Mouse (Mus musculus): Measurements from ENCODE around the gene Tnni3. TPM values are rescaled to one million over a fixed set of nuclear protein-coding genes. Genes with fewer than 3 reads are reported as not detected.

Tnni3 gene
- total and polyA plus RNA-seq, 3 experiments, result 328 to 353 TPM; not detected in 1

- TF ChIP-seq ZMIZ1 (IDR thresholded peaks at IDR 0.05; ENCODE audit: low read depth, low read length), result no peak
- TF ChIP-seq POLR2AphosphoS5 (IDR thresholded peaks at IDR 0.05; ENCODE audit: borderline replicate concordance, low read depth, low read length), result no peak
- no peak for TF ChIP-seq USF2 (IDR thresholded peaks at IDR 0.05; ENCODE audit: borderline replicate concordance in 1 of 2, insufficient read depth in 1 of 2, low read depth in 1 of 2, low read length in 2 of 2)
- no peak for TF ChIP-seq MAZ (IDR thresholded peaks at IDR 0.05; ENCODE audit: low read depth, low read length)
Observed at GRCm38 (mm10) chr7:4523205-4524130, 561 bp downstream of the Tnni3 start (continued).

GRCm38 (mm10) chr7:4522292-4522691 is 1.7 kb downstream of the Tnni3 start:
- DNase-seq (ENCODE audit: low read depth, low spot score), result peak; percentile 82
- Histone ChIP-seq H3K79me2 (ENCODE audit: control insufficient read depth, insufficient read depth, low read length, poor library complexity) (peaks cover 12% of the 10 kb centered on the region), H3K9me3 (replicated peaks; ENCODE audit: insufficient read depth, low read length) (no peaks in the 10 kb centered on the region), H3K36me3 (ENCODE audit: control insufficient read depth in 1 of 2, insufficient read depth in 2 of 2, low read length in 2 of 2) (peaks cover 0 to 11% of the 10 kb centered on the region in 2 experiments; a peak in 2 of 4 replicates), H3K27ac (ENCODE audit: control insufficient read depth, low read depth, low read length) (peak overlapping the region; percentile 88), H3K4me3 (ENCODE audit: control insufficient read depth in 1 of 2, insufficient read depth in 1 of 2, low read depth in 2 of 2, low read length in 2 of 2) (peak overlapping the region; percentile 74 to 76), H3K27me3 (ENCODE audit: control insufficient read depth in 1 of 2, insufficient read depth in 2 of 2, low read length in 2 of 2) (no peaks in the 10 kb centered on the region), H3K4me1 (ENCODE audit: control insufficient read depth in 1 of 2, insufficient read depth in 2 of 2, low read length in 2 of 2) (peaks cover 2 to 24% of the 10 kb centered on the region in 2 experiments; a peak in 3 of 4 replicates), H3K9ac (ENCODE audit: control insufficient read depth, low read depth, low read length, poor library complexity, severe bottlenecking) (peak overlapping the region; percentile 80)
- TF ChIP-seq JUND (IDR thresholded peaks at IDR 0.05; ENCODE audit: low read depth, low read length), result no peak
- no peak for TF ChIP-seq USF1 (IDR thresholded peaks at IDR 0.05; ENCODE audit: low read depth, low read length)
- TF ChIP-seq MAZ (IDR thresholded peaks at IDR 0.05; ENCODE audit: low read depth, low read length), result peak; percentile 49; the same call in 1 of the 2 replicates
- peak; percentile 75; the same call in 1 of the 2 replicates for TF ChIP-seq SIN3A (IDR thresholded peaks at IDR 0.05; ENCODE audit: low read length)
- 0 out of 2 replicates have a peak, but pooled peaks have one; percentile 29 for TF ChIP-seq ELF1 (IDR thresholded peaks at IDR 0.05; ENCODE audit: low read depth, low read length)
- no peak for TF ChIP-seq KAT2A (conservative IDR thresholded peaks at IDR 0.05; ENCODE audit: low read depth, low read length)
- TF ChIP-seq POLR2A (IDR thresholded peaks at IDR 0.05; ENCODE audit: control insufficient read depth in 1 of 2, insufficient read depth in 1 of 2, low read depth in 1 of 2, low read length in 2 of 2, poor library complexity in 1 of 2), result peak; percentile 71 to 91; a peak in 3 of 4 replicates
- no peak for TF ChIP-seq CHD2 (IDR thresholded peaks at IDR 0.05; ENCODE audit: low read length)
- no peak for TF ChIP-seq RCOR1 (IDR thresholded peaks at IDR 0.05; ENCODE audit: low read depth, low read length)
- TF ChIP-seq MXI1 (IDR thresholded peaks at IDR 0.05; ENCODE audit: low read depth, low read length), result peak; percentile 21; the same call in 1 of the 2 replicates
- TF ChIP-seq HCFC1 (IDR thresholded peaks at IDR 0.05; ENCODE audit: low read depth, low read length), result peak; percentile 46
- TF ChIP-seq SMC3 (IDR thresholded peaks at IDR 0.05; ENCODE audit: low read depth, low read length), result no peak
- no peak for TF ChIP-seq MYB (IDR thresholded peaks at IDR 0.05; ENCODE audit: low read depth, low read length)
- TF ChIP-seq USF2 (IDR thresholded peaks at IDR 0.05; ENCODE audit: borderline replicate concordance in 1 of 2, insufficient read depth in 1 of 2, low read depth in 1 of 2, low read length in 2 of 2), result no peak
- TF ChIP-seq NELFE (IDR thresholded peaks at IDR 0.05; ENCODE audit: low read depth, low read length), result peak; percentile 79
- peak; percentile 61 for TF ChIP-seq TCF12 (IDR thresholded peaks at IDR 0.05; ENCODE audit: low read depth, low read length)
- peak; percentile 51 to 63 for TF ChIP-seq EP300 (IDR thresholded peaks at IDR 0.05; ENCODE audit: low read depth in 1 of 2, low read length in 2 of 2)
- no peak for TF ChIP-seq BHLHE40 (IDR thresholded peaks at IDR 0.05; ENCODE audit: borderline replicate concordance, low read depth, low read length)
- TF ChIP-seq MYC (IDR thresholded peaks at IDR 0.05; ENCODE audit: low read depth, low read length), result peak; percentile 45; the same call in 1 of the 2 replicates
- no peak for TF ChIP-seq ZNF384 (IDR thresholded peaks at IDR 0.05; ENCODE audit: low read depth, low read length)
- no peak for TF ChIP-seq UBTF (IDR thresholded peaks at IDR 0.05; ENCODE audit: borderline replicate concordance, insufficient read depth, low read depth, low read length)
- TF ChIP-seq NRF1 (IDR thresholded peaks at IDR 0.05; ENCODE audit: insufficient read depth, low read depth, low read length, poor library complexity, severe bottlenecking), result 0 out of 2 replicates have a peak, but pooled peaks have one; percentile 19
- no peak for TF ChIP-seq CHD1 (IDR thresholded peaks at IDR 0.05; ENCODE audit: low read depth, low read length)
- TF ChIP-seq ZMIZ1 (IDR thresholded peaks at IDR 0.05; ENCODE audit: low read depth, low read length), result peak; percentile 92
- TF ChIP-seq ZKSCAN1 (IDR thresholded peaks at IDR 0.05; ENCODE audit: low read depth, low read length), result no peak
- no peak for TF ChIP-seq CTCF (IDR thresholded peaks at IDR 0.05 in 2 of 3, conservative IDR thresholded peaks at IDR 0.05 in 1 of 3; ENCODE audit: control insufficient read depth in 1 of 3, insufficient read depth in 1 of 3, low read depth in 2 of 3, low read length in 3 of 3, poor library complexity in 1 of 3, severe bottlenecking in 1 of 3)
- peak; percentile 89 for TF ChIP-seq POLR2AphosphoS2 (IDR thresholded peaks at IDR 0.05; ENCODE audit: low read length)
- TF ChIP-seq ETS1 (IDR thresholded peaks at IDR 0.05; ENCODE audit: low read depth, low read length), result peak; percentile 58
- peak; percentile 58; the same call in 1 of the 2 replicates for TF ChIP-seq MEF2A (IDR thresholded peaks at IDR 0.05; ENCODE audit: extremely low read depth, insufficient replicate concordance, low read depth, low read length, poor library complexity, severe bottlenecking)
- no peak for TF ChIP-seq MAX (IDR thresholded peaks at IDR 0.05; ENCODE audit: low read length)

All from MEL (cell line).